Mouse (Mus musculus): ENCODE measurements around the gene Dock4. TPM values are rescaled to one million over a fixed set of nuclear protein-coding genes. Genes with fewer than 3 reads are reported as not detected.

Gene Dock4
- total RNA-seq, 2 experiments from 2014 or later, result 0.64 to 1.5 TPM

DNA sequence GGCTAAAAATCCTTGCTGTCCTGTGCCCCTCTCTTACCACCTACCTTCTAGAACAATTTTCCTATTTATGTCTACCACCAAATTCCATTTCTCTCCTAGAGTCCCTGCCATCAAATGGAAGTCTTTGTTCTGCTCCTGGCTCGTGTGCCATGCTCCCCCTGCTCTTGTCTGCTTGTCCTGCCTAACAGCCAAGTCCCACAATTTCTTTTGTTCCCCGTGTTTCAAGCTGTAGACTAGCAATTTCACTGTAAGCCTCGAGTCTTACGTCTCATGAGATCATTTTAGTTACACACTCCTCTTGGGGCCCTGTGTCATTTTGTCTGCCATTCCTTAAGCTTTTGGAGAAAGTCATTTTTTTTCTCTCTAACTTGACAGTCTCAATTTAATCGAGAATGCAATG lies 268.5 kb downstream of the Dock4 start:
- ATAC-seq (replicated peaks; ENCODE audit: poor library complexity), result no peak

DNA sequence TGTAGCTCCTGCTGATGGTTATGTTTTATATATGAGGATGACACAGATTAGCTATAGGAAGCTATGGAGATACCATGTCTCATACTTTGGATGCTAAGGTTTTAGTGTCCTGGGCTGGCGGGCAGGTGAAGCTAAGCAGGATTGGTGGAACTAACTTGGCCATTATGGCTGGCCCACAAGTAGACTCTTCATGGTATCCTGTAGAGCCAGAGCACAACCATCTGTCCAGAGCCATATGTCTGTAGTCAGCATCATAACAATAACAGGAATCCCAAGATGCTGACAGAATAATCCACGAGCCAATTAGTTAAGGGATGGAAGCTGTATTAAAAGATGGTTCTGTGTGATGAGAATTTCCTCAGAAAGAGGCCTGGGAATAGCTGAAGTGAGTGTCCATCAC lies 269.4 kb downstream of the Dock4 start:
- ATAC-seq (replicated peaks; ENCODE audit: poor library complexity), result no peak

DNA sequence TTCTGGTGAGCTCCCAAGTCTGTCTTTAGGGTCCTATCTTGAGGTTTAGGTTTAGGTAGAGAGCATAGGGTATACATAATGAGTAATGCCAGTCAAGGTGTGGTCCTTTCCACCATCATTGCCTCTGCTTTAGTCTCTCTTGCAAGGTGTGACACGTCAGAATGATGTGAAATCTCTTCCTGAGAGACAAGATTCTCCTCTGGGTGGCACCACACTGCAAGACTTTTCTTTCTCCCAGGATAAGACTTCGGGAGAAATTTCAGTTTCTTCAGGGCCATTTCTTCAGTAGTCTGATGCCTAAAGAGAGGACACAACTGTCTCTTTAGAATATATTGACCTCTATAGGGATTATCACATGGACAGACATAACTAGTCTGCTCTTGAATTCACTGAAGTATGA lies 282.6 kb downstream of the Dock4 start:
- no peak for ATAC-seq (replicated peaks; ENCODE audit: poor library complexity)

DNA sequence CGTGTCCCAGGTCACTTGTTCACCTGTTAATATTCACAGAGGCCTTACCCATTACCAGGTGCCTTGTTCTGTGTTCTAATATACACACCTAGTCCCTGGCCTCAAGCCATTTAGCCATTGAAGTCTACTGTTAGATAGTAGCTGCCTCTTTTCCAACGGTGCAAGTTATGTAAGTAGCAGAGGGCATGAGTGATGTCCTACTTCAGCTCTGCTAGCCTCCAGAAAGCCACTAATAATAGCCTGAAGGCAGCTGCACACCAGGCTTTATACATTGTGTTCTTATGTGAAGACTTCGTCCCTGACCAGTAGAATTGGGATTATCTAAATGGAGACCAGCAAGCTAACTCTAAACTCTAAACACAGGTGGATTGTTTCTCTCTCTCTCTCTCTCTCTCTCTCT lies 285.0 kb downstream of the Dock4 start:
- ATAC-seq (replicated peaks; ENCODE audit: poor library complexity), result no peak

DNA sequence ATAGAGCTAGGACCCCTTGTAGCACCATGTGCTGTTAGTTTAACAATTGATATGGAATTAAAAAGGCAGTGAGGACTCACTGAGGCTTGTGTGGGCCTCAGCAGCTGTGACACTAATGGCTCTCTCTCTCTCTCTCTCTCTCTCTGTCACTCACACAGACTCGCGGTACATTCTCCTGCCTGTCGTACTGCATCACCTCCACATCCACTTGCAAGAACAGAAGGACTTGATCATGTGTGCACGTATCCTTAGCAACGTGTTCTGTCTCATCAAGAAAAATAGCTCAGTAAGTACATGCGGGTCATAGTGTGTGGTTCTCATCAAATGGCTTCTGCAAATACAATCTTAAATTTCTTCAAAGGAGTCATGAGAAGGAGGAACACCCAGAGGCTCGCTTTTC lies 299.7 kb downstream of the Dock4 start:
- no peak for ATAC-seq (replicated peaks; ENCODE audit: poor library complexity)

DNA sequence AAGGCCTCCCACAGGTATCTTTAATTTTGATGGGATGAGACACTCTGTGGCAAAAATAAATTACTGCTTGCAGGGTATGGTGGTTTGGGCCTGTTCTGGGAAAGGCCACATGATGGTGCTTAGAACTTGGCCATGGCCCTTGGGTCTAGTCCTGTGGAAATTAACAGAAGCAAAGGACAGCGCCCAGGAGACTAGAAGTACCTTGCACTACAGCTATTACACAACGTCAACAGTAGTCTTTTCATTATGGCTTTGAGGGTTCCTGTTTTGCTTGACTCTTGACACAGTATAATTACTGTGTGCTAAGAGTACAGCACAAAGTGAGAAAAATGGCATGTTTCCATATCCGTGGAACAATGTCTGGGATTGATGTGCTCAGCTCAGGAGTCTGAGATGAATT lies 300.3 kb downstream of the Dock4 start:
- ATAC-seq (replicated peaks; ENCODE audit: poor library complexity), result peak; percentile 57; the same call in 1 of the 2 replicates

DNA sequence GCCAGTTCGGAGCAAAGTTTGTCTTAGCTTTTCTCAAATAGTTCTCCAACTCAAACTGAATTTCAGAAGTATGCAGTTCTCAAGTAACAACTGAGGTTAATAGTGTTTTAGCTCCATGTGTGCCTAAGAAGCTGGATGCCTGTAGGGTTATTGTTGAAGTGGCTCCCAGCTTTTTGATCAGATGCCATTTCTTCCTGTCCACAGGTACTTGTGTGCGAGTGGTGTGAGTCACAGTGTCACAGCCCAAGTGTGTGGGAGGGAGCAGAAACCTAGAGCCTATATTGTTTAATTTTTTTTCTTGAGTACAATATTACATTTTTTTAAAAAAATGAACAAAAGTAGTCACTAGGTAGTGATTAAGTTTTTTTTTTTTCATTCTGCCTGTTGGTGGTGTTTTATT lies 313.5 kb downstream of the Dock4 start:
- ATAC-seq (replicated peaks; ENCODE audit: poor library complexity), result no peak

DNA sequence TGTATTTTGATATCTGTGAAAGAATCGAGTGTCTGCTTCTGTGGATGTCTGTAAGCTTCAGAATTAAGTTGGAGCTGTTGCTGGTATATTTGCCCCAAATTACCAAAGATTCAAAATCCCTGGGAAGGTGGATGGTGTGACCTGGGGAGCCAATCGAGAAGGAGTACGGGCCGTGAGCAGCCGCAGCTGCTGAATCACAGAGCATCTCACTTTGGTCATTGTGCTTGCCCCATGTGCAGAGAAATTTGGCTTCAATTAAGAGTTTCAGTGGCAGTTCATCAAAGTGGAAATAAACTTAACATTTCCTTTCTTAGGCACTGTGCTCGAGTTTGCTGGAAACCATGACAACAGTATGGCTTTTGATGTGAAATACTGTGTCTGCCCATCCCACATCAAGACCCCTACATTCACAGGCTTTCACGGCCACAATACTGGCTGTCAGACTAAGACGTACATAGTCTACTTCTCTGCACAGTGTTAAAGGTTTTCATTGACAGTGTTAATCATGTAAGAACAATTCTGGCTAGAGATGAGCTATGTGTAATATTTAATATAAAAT lies 321.6 kb downstream of the Dock4 start:
- no peak for ATAC-seq (replicated peaks; ENCODE audit: poor library complexity)

DNA sequence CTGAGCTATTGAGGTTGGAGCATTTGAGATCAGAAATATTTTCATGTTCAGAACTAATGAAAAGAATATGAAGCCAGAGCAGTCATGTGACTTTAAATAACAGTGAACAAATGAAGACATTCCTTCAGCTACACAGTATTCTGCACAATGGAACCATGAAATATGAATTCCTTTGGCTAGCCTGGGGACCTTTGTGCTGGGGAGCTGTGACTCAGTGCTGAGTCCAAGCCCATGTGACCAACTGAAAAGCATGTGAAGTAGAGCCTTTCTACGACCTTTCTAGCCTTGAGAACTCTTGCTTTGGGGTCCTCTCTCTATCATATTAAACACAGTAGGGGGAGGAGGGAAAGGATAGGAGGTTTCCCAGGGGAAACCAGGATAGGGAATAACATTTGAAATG lies 327.3 kb downstream of the Dock4 start:
- ATAC-seq (replicated peaks; ENCODE audit: poor library complexity), result no peak

DNA sequence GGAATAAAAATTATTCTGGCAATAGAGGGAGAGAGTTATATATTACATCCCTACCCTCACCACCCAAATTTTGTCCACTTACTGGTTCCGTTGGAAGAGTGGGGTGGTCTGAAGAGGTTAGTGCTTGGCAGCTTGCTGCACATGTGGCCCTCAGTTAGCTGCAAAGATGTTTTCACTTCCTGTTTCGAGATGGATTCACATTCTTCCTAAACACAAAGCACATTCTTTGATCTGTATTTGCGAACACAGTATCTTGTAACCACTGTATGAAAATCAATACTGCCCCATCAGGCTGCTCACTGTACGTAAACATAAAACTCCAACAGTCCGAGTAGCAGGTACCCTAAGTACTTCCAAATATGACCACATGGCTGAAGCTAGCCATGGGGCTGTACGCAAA lies 335.8 kb downstream of the Dock4 start:
- ATAC-seq (replicated peaks; ENCODE audit: poor library complexity), result peak; percentile 55

DNA sequence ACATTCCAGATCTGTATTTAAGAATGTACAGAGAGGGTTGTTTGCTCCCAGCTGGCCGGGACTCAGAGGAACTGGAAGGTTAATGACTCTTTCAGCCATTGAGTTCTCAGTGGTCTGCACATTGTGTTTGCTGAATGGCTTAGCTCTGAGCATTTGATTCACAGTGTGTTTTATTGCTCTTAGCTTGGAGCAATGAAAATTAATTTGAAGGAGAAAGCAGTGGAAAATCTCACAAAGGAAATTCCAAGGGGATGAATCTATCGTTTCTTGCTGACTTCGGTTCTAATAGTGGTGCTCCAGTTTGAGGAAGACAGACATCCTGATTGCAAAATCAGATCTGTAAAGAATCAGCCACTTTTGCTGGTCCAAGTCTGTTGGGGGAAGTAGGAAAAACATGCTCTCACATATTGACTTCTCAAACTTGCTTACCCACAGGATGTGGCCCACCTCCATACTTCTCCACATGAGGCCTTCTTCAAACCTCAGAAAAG lies 342.9 kb downstream of the Dock4 start:
- ATAC-seq (replicated peaks; ENCODE audit: poor library complexity), result peak; percentile 98

DNA sequence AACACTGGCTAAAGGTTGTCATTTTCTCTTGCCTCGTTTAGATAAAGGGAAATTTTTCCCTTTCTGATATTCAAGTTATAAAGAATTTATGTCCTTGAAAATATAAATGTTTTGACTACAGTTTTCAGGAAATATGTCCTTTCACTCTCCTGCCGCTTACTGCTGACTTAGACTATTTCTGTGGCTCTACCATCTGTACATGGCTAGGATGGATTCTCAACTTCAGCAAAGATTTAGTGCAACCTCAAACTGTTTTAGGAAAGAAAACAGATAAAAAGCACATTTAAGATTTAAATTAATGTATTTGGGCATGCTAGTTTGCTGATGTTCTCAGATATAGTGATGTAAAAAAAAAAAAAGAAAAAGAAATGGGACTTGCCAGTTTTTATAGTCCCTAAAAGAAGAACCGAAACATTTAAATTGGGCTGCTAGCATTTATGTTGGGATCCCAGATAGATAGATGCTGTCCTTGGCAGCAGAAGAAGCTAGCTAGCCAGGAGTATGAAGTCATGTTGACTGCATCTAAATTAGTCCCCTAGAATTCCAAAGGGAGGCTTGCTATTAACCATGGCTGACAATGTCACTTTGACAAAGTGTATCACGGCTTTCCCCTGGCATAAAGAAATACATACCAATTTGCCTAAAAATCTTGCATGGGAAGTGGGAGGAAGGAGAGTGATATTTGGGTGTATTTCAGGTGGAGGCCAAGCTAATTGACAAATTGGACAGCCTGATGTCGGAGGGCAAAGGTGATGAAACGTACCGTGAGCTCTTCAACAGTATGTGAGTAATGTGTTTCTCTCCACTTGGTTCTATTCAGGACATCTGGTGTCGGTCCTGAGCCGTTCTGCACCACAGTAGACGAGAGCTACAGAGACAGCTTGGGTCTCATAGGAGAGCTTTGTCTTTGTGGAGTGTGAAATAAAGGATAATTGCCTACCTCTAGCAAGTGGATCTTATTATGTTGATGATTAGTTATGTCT lies 343.9 kb downstream of the Dock4 start:
- ATAC-seq (replicated peaks; ENCODE audit: poor library complexity), result no peak

DNA sequence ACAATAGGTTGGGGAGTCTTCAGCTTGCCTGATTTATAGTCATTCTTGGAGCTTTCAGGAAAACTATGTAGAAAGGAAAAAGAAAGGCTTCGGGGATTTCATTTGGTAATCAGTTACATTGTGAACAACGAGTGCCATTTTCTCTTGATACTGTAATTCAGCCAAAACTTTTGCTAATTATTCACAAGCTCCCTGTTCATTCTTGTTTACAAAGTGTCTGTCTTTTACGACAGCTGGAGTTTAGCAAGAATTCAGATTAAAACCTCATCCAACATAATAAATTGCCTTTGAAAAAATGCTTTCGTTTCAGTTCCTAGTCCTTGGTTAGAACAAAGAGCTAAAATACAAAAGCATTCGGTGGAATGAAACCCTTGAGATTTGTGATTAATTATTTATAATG lies 345.5 kb downstream of the Dock4 start:
- ATAC-seq (replicated peaks; ENCODE audit: poor library complexity), result no peak

DNA sequence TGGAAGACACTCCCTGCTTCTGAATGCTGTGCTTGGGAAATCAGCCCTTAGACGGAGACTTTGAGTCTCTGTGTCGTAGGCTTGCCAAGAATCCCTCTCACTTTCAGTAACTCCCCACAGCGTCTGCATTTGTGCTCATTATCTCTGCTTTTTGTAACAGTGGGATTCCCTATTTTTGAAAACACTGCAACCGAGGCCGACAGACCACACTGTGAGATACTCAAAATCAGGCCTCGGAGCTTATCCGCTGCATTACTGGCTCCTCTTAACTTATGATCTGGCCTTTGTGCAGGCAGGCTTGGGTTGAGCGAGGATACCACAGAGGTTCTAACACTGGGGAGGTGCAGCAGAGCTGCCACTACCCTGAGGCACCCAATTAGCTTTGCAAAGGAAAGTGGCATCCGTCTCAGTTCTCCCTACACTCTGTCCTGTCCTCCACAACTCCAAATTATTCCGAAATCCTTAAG lies 346.5 kb downstream of the Dock4 start:
- ATAC-seq (replicated peaks; ENCODE audit: poor library complexity), result no peak

DNA sequence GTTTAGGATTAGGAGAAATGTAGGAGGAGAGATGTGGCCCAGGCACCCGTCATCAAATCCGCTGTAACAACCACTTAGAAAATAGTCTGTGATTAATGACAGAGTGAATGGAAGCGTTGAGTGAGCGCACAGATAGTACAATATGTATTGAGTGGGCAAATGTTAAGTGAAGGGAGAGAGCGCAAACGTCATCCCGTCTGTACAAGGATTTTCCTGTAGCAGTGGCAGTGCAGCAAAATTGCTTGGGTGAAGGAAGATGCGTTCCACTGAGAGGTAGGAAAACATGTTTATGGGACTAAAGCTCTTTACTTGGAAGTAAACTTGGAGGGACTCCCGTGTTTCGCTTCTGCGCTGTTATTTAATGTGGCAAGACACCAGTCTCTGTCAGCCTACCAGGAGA lies 348.3 kb downstream of the Dock4 start:
- ATAC-seq (replicated peaks; ENCODE audit: poor library complexity), result no peak

DNA sequence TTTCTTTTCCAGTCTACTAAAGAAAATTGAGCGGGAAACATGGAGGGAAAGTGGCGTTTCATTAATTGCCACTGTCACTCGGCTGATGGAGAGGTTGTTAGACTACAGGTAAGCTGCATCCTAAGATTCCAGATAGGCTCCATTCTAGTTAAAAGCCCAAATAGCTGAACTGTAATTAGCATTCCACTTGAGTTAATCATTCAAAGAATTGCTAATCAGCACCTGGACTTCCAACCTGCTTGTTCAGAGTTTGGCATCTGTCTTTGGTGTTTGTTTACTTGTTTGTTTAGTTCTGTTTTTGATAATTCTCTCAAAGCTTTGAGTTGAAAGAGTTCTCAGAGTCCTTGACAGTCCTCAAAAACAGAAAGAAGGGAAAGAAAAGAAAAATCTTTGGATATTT lies 349.0 kb downstream of the Dock4 start:
- no peak for ATAC-seq (replicated peaks; ENCODE audit: poor library complexity)

DNA sequence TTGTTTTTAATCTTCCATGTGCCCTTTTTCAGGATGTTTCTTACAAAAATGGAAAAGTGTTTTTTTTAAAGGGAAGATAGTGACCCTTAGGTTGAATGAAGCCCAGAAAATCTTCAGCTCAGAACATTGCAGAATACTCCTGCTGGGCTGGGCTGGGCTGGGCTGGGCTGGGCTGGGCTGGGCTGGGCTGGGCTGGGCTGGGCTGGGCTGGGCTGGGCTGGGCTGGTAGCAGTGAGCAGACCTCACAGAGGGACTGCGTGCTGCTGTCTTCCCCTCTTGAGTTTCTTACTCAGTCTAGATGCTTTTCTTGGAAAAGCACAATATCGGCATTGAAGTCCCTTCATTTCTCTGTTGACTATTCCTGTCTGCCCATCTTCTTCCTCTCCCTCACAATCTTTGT lies 350.0 kb downstream of the Dock4 start:
- no peak for ATAC-seq (replicated peaks; ENCODE audit: poor library complexity)

DNA sequence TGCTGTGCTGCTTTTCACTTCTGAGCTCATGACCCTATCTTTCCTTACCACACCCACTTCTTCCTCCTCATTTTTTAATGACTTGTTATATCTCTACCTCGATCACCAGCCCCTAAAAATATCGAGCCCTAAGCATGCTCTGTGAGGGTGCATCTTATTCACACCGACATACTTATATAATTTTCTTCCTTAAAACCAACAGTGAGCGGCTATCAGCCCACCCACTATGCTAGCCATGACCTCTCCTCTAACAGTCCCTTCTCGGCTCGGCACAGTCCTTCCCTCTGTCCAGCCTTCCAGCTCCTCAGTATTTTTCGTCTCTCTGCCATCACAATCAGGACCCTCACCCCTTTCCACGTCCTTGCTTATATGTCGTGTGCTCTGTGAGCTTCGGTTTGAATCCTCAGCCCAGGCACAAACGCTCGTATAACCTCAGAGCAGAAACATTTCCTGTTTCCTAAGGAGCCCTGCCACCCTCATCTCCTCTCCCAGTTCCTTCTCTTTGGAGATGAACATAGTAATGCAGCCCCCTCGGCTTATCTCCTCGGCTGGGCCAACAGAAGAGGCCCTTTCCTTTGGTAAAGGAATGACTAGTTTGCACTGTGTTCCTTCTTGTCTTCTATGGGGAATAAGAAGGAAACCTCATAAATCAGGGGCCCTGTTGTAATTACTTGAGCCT lies 351.2 kb downstream of the Dock4 start:
- ATAC-seq (replicated peaks; ENCODE audit: poor library complexity), result peak; percentile 78

DNA sequence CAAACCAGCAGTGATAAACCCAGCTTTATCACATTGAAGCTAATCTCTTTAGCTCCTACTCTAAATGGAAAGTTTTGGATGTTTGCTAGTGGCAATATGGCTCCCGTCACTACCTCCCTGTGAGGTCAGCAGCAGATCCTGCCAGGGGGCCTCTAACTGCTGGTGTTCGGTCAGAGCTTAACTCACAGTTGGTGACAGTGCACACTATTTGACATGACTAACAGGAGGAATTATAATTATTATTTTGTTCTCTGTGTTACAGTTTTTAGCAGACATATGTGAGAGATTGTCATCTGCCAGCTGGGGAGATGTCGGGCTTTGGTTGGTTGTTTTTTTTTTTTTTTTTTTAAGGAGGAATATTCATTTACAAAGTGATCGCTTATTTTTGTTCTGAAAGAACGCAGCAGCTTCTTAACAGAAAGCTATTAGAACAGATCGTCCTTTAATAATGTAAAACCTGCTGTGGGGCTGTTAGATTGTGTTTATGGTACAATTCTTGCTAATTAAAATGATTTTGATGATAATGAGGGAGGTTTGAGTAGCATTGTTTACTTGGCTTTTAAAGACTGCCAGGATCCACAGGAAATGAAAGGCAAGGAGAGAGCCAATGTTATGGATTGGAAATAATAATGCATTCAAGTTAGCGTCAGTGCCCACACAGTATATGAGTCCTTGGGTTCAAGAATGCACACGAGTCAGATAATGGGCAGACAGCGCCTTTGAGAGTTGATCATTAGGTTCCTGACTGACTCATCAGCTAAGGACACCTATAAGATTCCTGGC lies 352.0 kb downstream of the Dock4 start:
- no peak for ATAC-seq (replicated peaks; ENCODE audit: poor library complexity)

DNA sequence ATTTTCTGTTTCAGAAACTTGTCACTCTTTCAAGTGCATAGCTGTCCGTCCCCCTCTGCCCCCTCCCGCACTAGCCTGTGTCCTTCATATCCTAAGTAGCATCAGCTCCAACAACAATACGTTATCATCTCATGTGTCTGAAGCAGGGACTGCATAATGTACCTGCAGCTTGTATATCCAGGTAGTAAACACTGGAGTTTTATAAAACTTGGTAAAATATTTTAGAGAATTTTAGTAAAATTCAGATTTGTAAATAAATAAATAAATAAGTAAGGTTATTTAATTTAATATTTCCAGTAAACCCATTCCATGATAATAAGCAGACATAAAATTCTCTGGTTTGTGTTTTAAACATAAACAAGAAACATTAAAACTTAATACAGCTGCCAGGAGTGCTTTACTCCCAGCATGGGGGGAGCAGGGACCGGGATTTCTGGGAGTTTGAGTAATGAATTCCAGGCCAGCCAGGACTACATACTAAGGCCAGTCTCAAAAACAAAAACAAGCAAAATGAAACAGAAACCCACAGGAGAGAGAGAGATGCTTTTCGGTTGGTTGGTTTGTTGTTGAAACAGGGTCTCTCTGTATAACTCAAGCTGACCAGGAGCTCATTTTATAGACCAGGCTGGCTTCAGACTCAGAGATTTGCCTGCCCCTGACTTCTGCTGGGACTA lies 352.7 kb downstream of the Dock4 start:
- no peak for ATAC-seq (replicated peaks; ENCODE audit: poor library complexity)

Data from megakaryocyte progenitor cell, adult 5-6 weeks (primary cell).